Mouse (Mus musculus) limb, embryonic 11.5 days (tissue): ENCODE data around the gene Gdf1. TPM values are rescaled to one million over a fixed set of nuclear protein-coding genes. Genes with fewer than 3 reads are reported as not detected.

Source experiments
- ATAC-seq: fragments of 200-750 bp; cut with Nextera tagmentation; 2 replicates; pipeline ENCODE4 v1.8.0; 2017; ENCODE audit warnings: low read depth; ENCODE audit not compliant: insufficient number of reproducible peaks, low FRiP score, low TSS enrichment
- DNase-seq: peaks from one replicate; pipeline ENCODE4 v3.0.0-alpha.2; 2015; ENCODE audit warnings: low spot score
- H3K27ac ChIP-seq: fragments of 300-500 bp; sonication (generic); replicated peaks from 2 replicates; pipeline ENCODE4 v1.5.1; 2014; ENCODE audit warnings: low read depth, mild to moderate bottlenecking, low read length
- H3K27me3 ChIP-seq: fragments of 300-500 bp; sonication (generic); 2 replicates; pipeline ENCODE4 v1.6.1; 2014; ENCODE audit warnings: mild to moderate bottlenecking, low read length, mixed read lengths; ENCODE audit not compliant: control insufficient read depth, insufficient read depth
- H3K36me3 ChIP-seq: fragments of 300-500 bp; sonication (generic); 2 replicates; pipeline ENCODE4 v1.6.1; 2014; ENCODE audit warnings: mild to moderate bottlenecking, low read length, moderate library complexity, mixed read lengths; ENCODE audit not compliant: control insufficient read depth, insufficient read depth
- H3K4me1 ChIP-seq: fragments of 300-500 bp; sonication (generic); 2 replicates; pipeline ENCODE4 v1.6.1; 2014; ENCODE audit warnings: low read length, mixed read lengths; ENCODE audit not compliant: control insufficient read depth, insufficient read depth
- H3K4me2 ChIP-seq: fragments of 300-500 bp; sonication (generic); 2 replicates; pipeline ENCODE4 v1.6.1; 2014; ENCODE audit warnings: low read depth, mild to moderate bottlenecking, moderate library complexity; ENCODE audit not compliant: severe bottlenecking
- H3K4me3 ChIP-seq: fragments of 300-500 bp; sonication (generic); 2 replicates; pipeline ENCODE4 v1.5.1; 2014; ENCODE audit warnings: low read depth, low read length
- H3K9ac ChIP-seq: fragments of 300-500 bp; sonication (generic); 2 replicates; pipeline ENCODE4 v1.6.1; 2014; ENCODE audit warnings: mild to moderate bottlenecking, low read length
- H3K9me3 ChIP-seq: fragments of 300-500 bp; sonication (generic); 2 replicates; pipeline ENCODE4 v1.6.1; 2016; ENCODE audit warnings: low read length; ENCODE audit not compliant: control insufficient read depth
- WGBS: fragments of 180-500 bp; shearing (Covaris S2); extraction: QIAGEN DNeasy Blood & Tissue Kit; methylation state at CpG from one replicate; pipeline ENCODE4 v1.1.7; 2014; 5-methylcytosine and 5-hydroxymethylcytosine counted together
- polyA plus RNA-seq: library from polyadenylated mRNA; unstranded; fragments of >200 nt; fragmentation: Nextera tagmentation; extraction: Ambion mirVana; gene quantifications from 2 replicates; pipeline ENCODE4 v1.2.1, GENCODE M21; 2014

The Gdf1 gene
- polyA plus RNA-seq, 1 experiment from 2014 or later = 4.2 TPM

- WGBS = under 1% methylated on average over 52 of the region's 53 CpGs
Measured at GRCm38 (mm10) chr8:70374318-70374927, 44.8 kb downstream of the Gdf1 start.

GRCm38 (mm10) chr8:70375212-70375859, 45.7 kb downstream of the Gdf1 start:
- no peak for ATAC-seq
- Histone ChIP-seq H3K9me3 (no peaks in the 10 kb centered on the region), H3K27ac (no peak overlapping the region), H3K4me1 (peaks cover 30% of the 10 kb centered on the region), H3K36me3 (no peaks in the 10 kb centered on the region), H3K4me2 (peak overlapping the region; percentile 52; the same call in 1 of the 2 replicates), H3K27me3 (peaks cover 66% of the 10 kb centered on the region), H3K4me3 (peak overlapping the region; percentile 31; the same call in 1 of the 2 replicates), H3K9ac (no peak overlapping the region; the same call in 1 of the 2 replicates)
- WGBS = 7% methylated on average over 35 of the region's 35 CpGs
- DNase-seq = peak; percentile 39

More at GRCm38 (mm10) chr8:70374318-70374927, 44.8 kb downstream of the Gdf1 start:
- no peaks in the 10 kb centered on the region for H3K36me3 ChIP-seq
- no peaks in the 10 kb centered on the region for H3K9me3 ChIP-seq
- DNase-seq = peak; percentile 80
- peaks cover 66% of the 10 kb centered on the region for H3K27me3 ChIP-seq
- peaks cover 30% of the 10 kb centered on the region for H3K4me1 ChIP-seq
- peak; percentile 48 for ATAC-seq
- peak overlapping the region; percentile 13; the same call in 1 of the 2 replicates for H3K9ac ChIP-seq
- peak overlapping the region; percentile 31 for H3K4me3 ChIP-seq
- H3K4me2 ChIP-seq = peak overlapping the region; percentile 52
- H3K27ac ChIP-seq = no peak overlapping the region

- Histone ChIP-seq H3K9ac (no peak overlapping the region), H3K9me3 (no peaks in the 10 kb centered on the region), H3K4me3 (peak overlapping the region; percentile 14; the same call in 1 of the 2 replicates), H3K27me3 (peaks cover 66% of the 10 kb centered on the region), H3K36me3 (no peaks in the 10 kb centered on the region), H3K4me1 (peaks cover 30% of the 10 kb centered on the region), H3K27ac (no peak overlapping the region), H3K4me2 (peak overlapping the region; percentile 22)
- no peak for ATAC-seq
- DNase-seq = peak; percentile 43
- WGBS = 6% methylated on average over 37 of the region's 37 CpGs
Measured at GRCm38 (mm10) chr8:70376275-70376741, 46.7 kb downstream of the Gdf1 start.

GRCm38 (mm10) chr8:70377049-70377448, 47.4 kb downstream of the Gdf1 start:
- H3K4me2 ChIP-seq = no peak overlapping the region
- no peak overlapping the region for H3K9ac ChIP-seq
- H3K4me3 ChIP-seq = no peak overlapping the region

DNA sequence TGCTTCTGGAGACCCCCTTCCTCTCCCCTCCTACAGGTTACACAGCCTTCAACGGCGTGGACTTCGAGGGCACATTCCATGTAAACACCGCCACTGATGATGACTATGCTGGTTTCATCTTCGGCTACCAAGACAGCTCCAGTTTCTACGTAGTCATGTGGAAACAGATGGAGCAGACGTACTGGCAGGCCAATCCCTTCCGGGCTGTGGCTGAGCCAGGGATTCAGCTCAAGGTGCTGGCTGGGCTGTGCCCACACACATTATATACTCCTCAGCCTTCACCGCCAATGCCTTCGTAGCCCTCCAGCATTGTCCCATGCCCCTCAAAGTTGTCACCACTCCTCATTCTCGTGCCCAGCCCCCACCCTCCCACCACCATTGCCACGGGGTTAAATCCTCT, 50.5 kb downstream of the Gdf1 start:
- WGBS = 82% methylated on average over 12 of the region's 12 CpGs
- no peaks in the 10 kb centered on the region for H3K9me3 ChIP-seq
- no peak overlapping the region for H3K4me3 ChIP-seq
- DNase-seq (no peak), ATAC-seq (no peak)
- H3K36me3 ChIP-seq = no peaks in the 10 kb centered on the region; the same call in 1 of the 2 replicates
- H3K27me3 ChIP-seq = peaks cover 31% of the 10 kb centered on the region
- no peak overlapping the region for H3K4me2 ChIP-seq
- H3K4me1 ChIP-seq = 0 out of 2 replicates have a peak, but pooled peaks cover 3% of the 10 kb centered on the region
- no peak overlapping the region for H3K27ac ChIP-seq
- H3K9ac ChIP-seq = no peak overlapping the region

More at GRCm38 (mm10) chr8:70377049-70377448, 47.4 kb downstream of the Gdf1 start:
- Histone ChIP-seq H3K9me3 (no peaks in the 10 kb centered on the region), H3K27me3 (peaks cover 59% of the 10 kb centered on the region), H3K36me3 (no peaks in the 10 kb centered on the region), H3K27ac (no peak overlapping the region), H3K4me1 (peaks cover 30% of the 10 kb centered on the region)
- 12% methylated on average over 15 of the region's 15 CpGs for WGBS
- DNase-seq = peak; percentile 24
- ATAC-seq = no peak

Other genes with a start within 250 kb of the Gdf1 start
- gene Hapln4, start 246.4 kb upstream of the Gdf1 start, polyA plus RNA-seq = 0.05 TPM in 1 of 2 replicates, not detected in the other
- 0.60 and 0.79 TPM in 2 replicates for gene Ncan, start 208.9 kb upstream of the Gdf1 start, polyA plus RNA-seq
- 13.7 and 20.8 TPM in 2 replicates for gene Nr2c2ap, start 198.5 kb upstream of the Gdf1 start, polyA plus RNA-seq
- gene Rfxank, start 190.7 kb upstream of the Gdf1 start, polyA plus RNA-seq = 20.0 and 21.3 TPM in 2 replicates
- 49.6 and 53.2 TPM in 2 replicates for gene Borcs8, start 190.3 kb upstream of the Gdf1 start, polyA plus RNA-seq
- gene Mef2b, start 190.1 kb upstream of the Gdf1 start, polyA plus RNA-seq = 0.40 and 0.41 TPM in 2 replicates
- gene Tmem161a, start 157.5 kb upstream of the Gdf1 start, polyA plus RNA-seq = 43.5 and 46.9 TPM in 2 replicates
- 2.1 and 2.4 TPM in 2 replicates for gene Slc25a42, start 117.5 kb upstream of the Gdf1 start, polyA plus RNA-seq
- gene Sugp2, start 95.6 kb upstream of the Gdf1 start, polyA plus RNA-seq = 34.3 and 41.0 TPM in 2 replicates
- 19.8 and 20.1 TPM in 2 replicates for gene Armc6, start 95.4 kb upstream of the Gdf1 start, polyA plus RNA-seq
- 75.2 and 78.6 TPM in 2 replicates for gene Homer3, start 47.0 kb upstream of the Gdf1 start, polyA plus RNA-seq
- gene Ddx49, start 27.3 kb upstream of the Gdf1 start, polyA plus RNA-seq = 55.8 and 62.1 TPM in 2 replicates
- gene Cope, start 27.3 kb upstream of the Gdf1 start, polyA plus RNA-seq = 263 and 281 TPM in 2 replicates
- 4.7 and 6.0 TPM in 2 replicates for gene Cers1, start 14.0 kb upstream of the Gdf1 start, polyA plus RNA-seq
- gene Upf1, start 23.5 kb downstream of the Gdf1 start, polyA plus RNA-seq = 23.2 and 25.1 TPM in 2 replicates
- 0.43 and 0.50 TPM in 2 replicates for gene Comp, start 43.7 kb downstream of the Gdf1 start, polyA plus RNA-seq
- 16.6 and 19.8 TPM in 2 replicates for gene Crtc1, start 109.8 kb downstream of the Gdf1 start, polyA plus RNA-seq
- 18.9 and 21.7 TPM in 2 replicates for gene Klhl26, start 147.2 kb downstream of the Gdf1 start, polyA plus RNA-seq
- gene Tmem59l, start 157.5 kb downstream of the Gdf1 start, polyA plus RNA-seq = 20.0 and 20.8 TPM in 2 replicates
- 85.8 and 102 TPM in 2 replicates for gene Crlf1, start 163.3 kb downstream of the Gdf1 start, polyA plus RNA-seq
- 126 and 138 TPM in 2 replicates for gene Rex1bd, start 176.9 kb downstream of the Gdf1 start, polyA plus RNA-seq
- gene Uba52, start 181.0 kb downstream of the Gdf1 start, polyA plus RNA-seq = 926 and 927 TPM in 2 replicates
- gene Fkbp8, start 197.9 kb downstream of the Gdf1 start, polyA plus RNA-seq = 221 and 233 TPM in 2 replicates
- gene Kxd1, start 198.1 kb downstream of the Gdf1 start, polyA plus RNA-seq = 47.0 and 47.6 TPM in 2 replicates
- gene Ell, start 209.6 kb downstream of the Gdf1 start, polyA plus RNA-seq = 19.5 and 20.1 TPM in 2 replicates